Comparison of ENCODE assay signal across 17 mouse cellular contexts in genomic region chr5:107717871-107718361, GRCm38 (mm10). TPM values are rescaled to one million over a fixed set of nuclear protein-coding genes. Genes with fewer than 3 reads are reported as not detected.
DNase-seq lines count a peak whose midpoint lies in the region; ATAC-seq and TF ChIP-seq lines count a peak whose summit lies in the region.
"Had no signal": no experiment of that assay in that cellular context is flagged by ENCODE, and none has a peak within 500 bp of the region (broad histone marks: within the 10 kb centered on the region; RNA-seq: fewer than 3 reads in every experiment).

No protein-coding gene starts in this region.

- no peak for ATAC-seq in lung, postnatal 0 days
- peak; percentile 51 for ATAC-seq in megakaryocyte progenitor cell, adult 5-6 weeks (replicated peaks; ENCODE audit: poor library complexity)
- ATAC-seq: forebrain, embryonic 13.5 days; hindbrain, embryonic 16.5 days had no signal

- H3K4me3 ChIP-seq in lung, postnatal 0 days (ENCODE audit: low read depth, low read length), result no peak overlapping the region
- H3K4me3 ChIP-seq: forebrain, embryonic 13.5 days; heart, embryonic 13.5 days; lung, embryonic 15.5 days; midbrain, embryonic 10.5 days had no signal

- intact Hi-C loops in gastrocnemius, postnatal 36 days (cut with DNase I), result no loop called here

- no peak overlapping the region for H3K27ac ChIP-seq in lung, postnatal 0 days (ENCODE audit: low read length)
- H3K27ac ChIP-seq: forebrain, embryonic 13.5 days; heart, embryonic 13.5 days; lung, embryonic 15.5 days; midbrain, embryonic 10.5 days had no signal

- 23% methylated on average over 11 of the region's 11 CpGs for WGBS in lung, postnatal 0 days

- no peak for TF ChIP-seq CTCF in lung, postnatal 0 days (IDR thresholded peaks at IDR 0.05)

- no peak overlapping the region for H3K9ac ChIP-seq in lung, postnatal 0 days (replicated peaks; ENCODE audit: low read depth)
- H3K9ac ChIP-seq: forebrain, embryonic 13.5 days; heart, embryonic 13.5 days; lung, embryonic 15.5 days had no signal

- DNase-seq in lung, postnatal 0 days (ENCODE audit: low spot score), result peak; percentile 4
- no peak for DNase-seq in lung, postnatal 4 days
- peak; percentile 83 for DNase-seq in T-cell, adult 2 months (ENCODE audit: low spot score)
- peak; percentile 91 for DNase-seq in thymus, postnatal 14 days
- DNase-seq in gastrocnemius, postnatal 25 days, result no peak
- no peak for DNase-seq in gastrocnemius, postnatal 36 days
- DNase-seq in kidney, postnatal 36 days, result no peak
- DNase-seq: cerebellum, postnatal 10 days had no signal

- H3K36me3 ChIP-seq in lung, postnatal 0 days (ENCODE audit: insufficient read depth, low read length), result no peaks in the 10 kb centered on the region
- H3K36me3 ChIP-seq: heart, embryonic 13.5 days; lung, embryonic 15.5 days; midbrain, embryonic 10.5 days had no signal

- no peak for TF ChIP-seq EP300 in lung, postnatal 0 days (IDR thresholded peaks at IDR 0.05)

- H3K4me2 ChIP-seq in lung, postnatal 0 days (replicated peaks; ENCODE audit: low read depth, low read length), result no peak overlapping the region
- H3K4me2 ChIP-seq: forebrain, embryonic 13.5 days; heart, embryonic 13.5 days; lung, embryonic 15.5 days had no signal

- H3K9me3 ChIP-seq in lung, postnatal 0 days (ENCODE audit: low read length), result no peaks in the 10 kb centered on the region
- H3K9me3 ChIP-seq: forebrain, embryonic 13.5 days; heart, embryonic 13.5 days; lung, embryonic 15.5 days; midbrain, embryonic 10.5 days had no signal

- peaks cover 48% of the 10 kb centered on the region for H3K27me3 ChIP-seq in lung, postnatal 0 days (replicated peaks; ENCODE audit: insufficient read depth, low read length)

- peaks cover 18% of the 10 kb centered on the region for H3K4me1 ChIP-seq in lung, postnatal 0 days (ENCODE audit: insufficient read depth, low read depth, low read length)

RNA-seq across cellular contexts. Expression of gene Gfi1, which starts 7.9 kb away (rescaled TPM):
- 0.08 TPM in 2 replicates for polyA plus RNA-seq in lung, postnatal 0 days (2015; fragmentation: Nextera tagmentation; extraction: Ambion mirVana)
- 45.2 and 47.9 TPM in 2 replicates for total RNA-seq in megakaryocyte progenitor cell, adult 5-6 weeks (2015)
- 57.9 and 61.6 TPM in 2 replicates for total RNA-seq in megakaryocyte progenitor cell, adult 5-6 weeks (2017)
- under 1 TPM in 1 of 2 experiments, not detected in 1; 0.29 TPM for total RNA-seq in gastrocnemius, postnatal 25 days (2021)
- under 1 TPM in 1 of 2 experiments, not detected in 1; 0.54 TPM for total RNA-seq in gastrocnemius, postnatal 36 days (2021)
- total RNA-seq: gastrocnemius, adult 18-20 months; layer of hippocampus, postnatal 14 days had no signal
- polyA plus RNA-seq: forebrain, embryonic 13.5 days; heart, embryonic 13.5 days; hindbrain, embryonic 16.5 days; kidney, embryonic 16.5 days; midbrain, embryonic 10.5 days had no signal

Comparison
In these comparisons a context has a peak if more than half of its experiments do, and no peak if none do; other contexts are left out.
1. DNase-seq: peak in lung, postnatal 0 days (single experiment), T-cell, adult 2 months (single experiment) and thymus, postnatal 14 days (single experiment); none in lung, postnatal 4 days (0 of 2), gastrocnemius, postnatal 25 days (single experiment), gastrocnemius, postnatal 36 days (0 of 2) and kidney, postnatal 36 days (0 of 2).
2. RNA of gene Gfi1, which starts 7.9 kb away (total RNA-seq): 45.2 to 61.6 TPM in megakaryocyte progenitor cell, adult 5-6 weeks; 0.54 TPM in gastrocnemius, postnatal 36 days and 0.29 TPM in gastrocnemius, postnatal 25 days; every median in the first group is over 10 times any median in the second.